Mouse (Mus musculus): ENCODE results near the gene Gsto1. TPM values are rescaled to one million over a fixed set of nuclear protein-coding genes. Genes with fewer than 3 reads are reported as not detected.

The Gsto1 gene
- total RNA-seq, 2 experiments from 2014 or later: 44.1 to 45.2 TPM

- Histone ChIP-seq H3K27ac (no peak overlapping the region), H3K4me3 (no peak overlapping the region)
- DNase-seq (ENCODE audit: extremely low spot score in 1 of 2, low spot score in 2 of 2): no peak
- intact Hi-C loops (cut with DNase I): loop anchor here (1.0 to 10.0 kb wide), 2 partner anchors 49 to 1382 kb away; no protein-coding TSS in a partner anchor
- no peak for TF ChIP-seq CTCF (IDR thresholded peaks at IDR 0.05)
Measured at GRCm38 (mm10) chr19:47882882-47883254, 28.1 kb downstream of the Gsto1 start.

- intact Hi-C loops (cut with DNase I): loop anchor here (10.0 kb wide), 1 partner anchor 1380 kb away; no protein-coding TSS in a partner anchor
- no peak for TF ChIP-seq CTCF (IDR thresholded peaks at IDR 0.05)
- no peak overlapping the region for H3K27ac ChIP-seq
- H3K4me3 ChIP-seq: no peak overlapping the region
- no peak for DNase-seq (ENCODE audit: extremely low spot score in 1 of 2, low spot score in 2 of 2)
Measured at GRCm38 (mm10) chr19:47884296-47885085, 29.7 kb downstream of the Gsto1 start.

- H3K27ac ChIP-seq: no peak overlapping the region
- TF ChIP-seq CTCF (IDR thresholded peaks at IDR 0.05): no peak
- intact Hi-C loops (cut with DNase I): loop anchor here (10.0 kb wide), 1 partner anchor 1380 kb away; no protein-coding TSS in a partner anchor
- DNase-seq (ENCODE audit: extremely low spot score in 1 of 2, low spot score in 2 of 2): no peak
- H3K4me3 ChIP-seq: no peak overlapping the region
Measured at GRCm38 (mm10) chr19:47885191-47885743, 30.5 kb downstream of the Gsto1 start.

GRCm38 (mm10) chr19:47885886-47886285 lies 31.1 kb downstream of the Gsto1 start:
- no peak overlapping the region for H3K27ac ChIP-seq
- intact Hi-C loops (cut with DNase I): loop anchor here (10.0 kb wide), 1 partner anchor 1379 kb away; no protein-coding TSS in a partner anchor
- H3K4me3 ChIP-seq: no peak overlapping the region
- no peak for DNase-seq (ENCODE audit: extremely low spot score in 1 of 2, low spot score in 2 of 2)
- TF ChIP-seq CTCF (IDR thresholded peaks at IDR 0.05): no peak

GRCm38 (mm10) chr19:47886617-47887016 lies 31.8 kb downstream of the Gsto1 start:
- intact Hi-C loops (cut with DNase I): loop anchor here (10.0 kb wide), 1 partner anchor 1378 kb away; no protein-coding TSS in a partner anchor
- Histone ChIP-seq H3K27ac (no peak overlapping the region), H3K4me3 (no peak overlapping the region)
- DNase-seq (ENCODE audit: extremely low spot score in 1 of 2, low spot score in 2 of 2): no peak
- TF ChIP-seq CTCF (IDR thresholded peaks at IDR 0.05): no peak

- Histone ChIP-seq H3K4me3 (no peak overlapping the region), H3K27ac (no peak overlapping the region)
- no peak for DNase-seq (ENCODE audit: extremely low spot score in 1 of 2, low spot score in 2 of 2)
- intact Hi-C loops (cut with DNase I): loop anchor here (10.0 kb wide), 1 partner anchor 1377 kb away; no protein-coding TSS in a partner anchor
- no peak for TF ChIP-seq CTCF (IDR thresholded peaks at IDR 0.05)
Measured at GRCm38 (mm10) chr19:47887417-47887816, 32.6 kb downstream of the Gsto1 start.

GRCm38 (mm10) chr19:47888037-47888436 lies 33.3 kb downstream of the Gsto1 start:
- no peak overlapping the region for H3K4me3 ChIP-seq
- no peak for TF ChIP-seq CTCF (IDR thresholded peaks at IDR 0.05)
- no peak for DNase-seq (ENCODE audit: extremely low spot score in 1 of 2, low spot score in 2 of 2)
- intact Hi-C loops (cut with DNase I): loop anchor here (10.0 kb wide), 1 partner anchor 1377 kb away; no protein-coding TSS in a partner anchor
- no peak overlapping the region for H3K27ac ChIP-seq

GRCm38 (mm10) chr19:47890489-47891130 lies 35.8 kb downstream of the Gsto1 start:
- no peak for DNase-seq (ENCODE audit: extremely low spot score in 1 of 2, low spot score in 2 of 2)

GRCm38 (mm10) chr19:47891562-47892312 lies 37.0 kb downstream of the Gsto1 start:
- Histone ChIP-seq H3K4me3 (no peak overlapping the region), H3K27ac (no peak overlapping the region)
- intact Hi-C loops (cut with DNase I): no loop called here
- no peak for DNase-seq (ENCODE audit: extremely low spot score in 1 of 2, low spot score in 2 of 2)
- TF ChIP-seq CTCF (IDR thresholded peaks at IDR 0.05): no peak

More at GRCm38 (mm10) chr19:47890489-47891130, 35.8 kb downstream of the Gsto1 start:
- H3K27ac ChIP-seq: no peak overlapping the region
- no peak for TF ChIP-seq CTCF (IDR thresholded peaks at IDR 0.05)
- no peak overlapping the region for H3K4me3 ChIP-seq
- intact Hi-C loops (cut with DNase I): no loop called here

GRCm38 (mm10) chr19:47893092-47893491 lies 38.3 kb downstream of the Gsto1 start:
- TF ChIP-seq CTCF (IDR thresholded peaks at IDR 0.05): no peak

GRCm38 (mm10) chr19:47898472-47899079 lies 43.8 kb downstream of the Gsto1 start:
- no peak for DNase-seq (ENCODE audit: extremely low spot score in 1 of 2, low spot score in 2 of 2)
- intact Hi-C loops (cut with DNase I): no loop called here
- Histone ChIP-seq H3K27ac (no peak overlapping the region), H3K4me3 (no peak overlapping the region)
- no peak for TF ChIP-seq CTCF (IDR thresholded peaks at IDR 0.05)

More at GRCm38 (mm10) chr19:47893092-47893491, 38.3 kb downstream of the Gsto1 start:
- Histone ChIP-seq H3K27ac (no peak overlapping the region), H3K4me3 (no peak overlapping the region)
- intact Hi-C loops (cut with DNase I): no loop called here
- no peak for DNase-seq (ENCODE audit: extremely low spot score in 1 of 2, low spot score in 2 of 2)
